Mouse (Mus musculus): ENCODE data around the gene A930004D18Rik.
A peak's percentile ranks its signal among the peaks of the same experiment; 100 is the strongest.

A930004D18Rik gene

GRCm38 (mm10) chr2:18034371-18035250 lies 2.9 kb downstream of the A930004D18Rik start:
- no peak for DNase-seq (ENCODE audit: low spot score)

GRCm38 (mm10) chr2:18033166-18034108 lies 4.1 kb downstream of the A930004D18Rik start:
- no peak for DNase-seq (ENCODE audit: low spot score)

DNA sequence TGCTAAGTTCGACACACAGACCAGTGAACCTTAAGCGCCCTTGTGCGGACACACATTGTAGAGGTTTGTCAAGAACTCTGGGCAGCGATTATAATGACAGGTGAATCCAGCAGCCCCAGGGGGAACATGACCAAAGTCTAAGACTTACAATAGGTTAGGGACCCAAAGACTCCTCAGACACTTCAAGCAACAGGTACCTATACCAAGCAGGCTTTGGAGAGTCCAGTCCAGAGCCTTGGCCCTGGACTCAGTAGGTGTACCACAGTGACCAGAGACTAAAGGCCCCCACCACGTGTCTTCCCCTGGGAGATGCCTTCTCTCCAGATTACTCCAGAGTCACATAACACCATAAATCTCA lies 5.0 kb downstream of the A930004D18Rik start:
- DNase-seq (ENCODE audit: low spot score), result no peak

- DNase-seq (ENCODE audit: low spot score), result no peak
These were observed 5.6 kb downstream of the A930004D18Rik start for GRCm38 (mm10) chr2:18031831-18032537.

DNA sequence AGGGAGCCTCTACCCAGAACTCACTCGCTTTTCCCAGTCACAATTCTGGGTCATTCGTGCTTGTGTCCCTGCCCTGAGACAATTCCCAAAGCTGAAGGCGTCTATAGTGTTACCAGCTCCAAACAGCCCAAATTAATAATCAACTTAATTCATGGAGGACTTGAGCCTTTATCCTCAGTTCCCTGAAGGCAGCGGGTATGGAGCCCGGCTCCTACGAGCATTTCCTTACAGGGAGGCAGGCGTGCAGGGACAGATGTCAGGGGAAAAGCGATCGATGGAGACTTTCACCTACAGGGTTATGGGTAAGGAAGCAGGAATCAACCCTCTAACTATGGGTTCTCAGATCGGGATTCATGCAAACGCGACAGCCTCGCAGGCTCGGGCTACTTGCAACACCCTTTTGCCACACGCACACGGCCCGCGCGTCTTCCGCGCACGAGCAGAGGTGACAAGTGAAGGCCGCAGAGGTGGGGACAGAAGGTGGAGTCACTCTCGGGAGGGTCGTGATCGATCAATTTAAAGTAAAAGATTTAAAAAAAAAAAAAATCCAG lies 6.2 kb downstream of the A930004D18Rik start:
- no peak for DNase-seq (ENCODE audit: low spot score)

DNA sequence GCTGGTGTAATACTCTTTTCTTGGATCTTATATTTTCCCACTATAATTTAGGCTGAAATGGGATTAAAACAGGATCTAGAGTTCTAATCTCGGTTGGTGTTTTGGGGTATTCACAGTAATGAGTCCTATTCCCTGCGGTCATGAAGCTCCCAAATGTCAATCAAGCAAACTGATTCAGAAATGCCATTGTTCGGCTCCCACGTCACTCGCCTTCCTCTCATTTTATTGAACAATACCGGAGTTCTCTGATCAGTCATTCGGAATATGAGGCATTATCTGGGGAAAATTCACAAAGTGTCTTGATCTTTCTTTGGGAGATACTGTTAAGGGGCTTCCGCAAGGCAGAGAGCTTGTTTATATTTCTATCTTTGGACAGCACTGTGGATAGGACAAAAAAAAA lies 7.0 kb downstream of the A930004D18Rik start:
- DNase-seq (ENCODE audit: low spot score), result no peak

DNA sequence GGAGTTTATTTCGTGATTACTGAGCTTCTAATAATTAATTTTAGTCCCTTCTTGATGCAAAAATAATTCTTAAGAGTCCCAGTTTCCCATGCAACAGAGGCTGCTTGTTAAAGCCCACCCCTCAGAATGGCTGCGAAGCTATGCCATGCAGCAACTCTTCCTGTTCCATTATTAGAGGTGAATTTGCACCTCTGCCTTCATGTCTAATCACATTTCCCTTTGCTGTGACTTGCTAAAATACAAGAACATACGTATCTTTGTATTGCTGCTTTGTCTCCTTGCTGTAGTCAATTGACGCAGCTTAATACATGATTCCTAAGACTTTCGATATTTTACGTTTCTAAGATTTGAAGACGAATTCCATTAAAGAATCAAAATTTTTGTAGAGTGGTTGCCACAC lies 7.9 kb downstream of the A930004D18Rik start:
- no peak for DNase-seq (ENCODE audit: low spot score)

GRCm38 (mm10) chr2:18028140-18029021 lies 9.2 kb downstream of the A930004D18Rik start:
- DNase-seq (ENCODE audit: low spot score), result peak; percentile 47

GRCm38 (mm10) chr2:18027448-18028139 lies 9.9 kb downstream of the A930004D18Rik start:
- DNase-seq (ENCODE audit: low spot score), result peak; percentile 82

- no peak for DNase-seq (ENCODE audit: low spot score)
These were observed 11.2 kb downstream of the A930004D18Rik start for GRCm38 (mm10) chr2:18026116-18026947.

- no peak for DNase-seq (ENCODE audit: low spot score)
These were observed 11.8 kb downstream of the A930004D18Rik start for GRCm38 (mm10) chr2:18025781-18026115.

DNA sequence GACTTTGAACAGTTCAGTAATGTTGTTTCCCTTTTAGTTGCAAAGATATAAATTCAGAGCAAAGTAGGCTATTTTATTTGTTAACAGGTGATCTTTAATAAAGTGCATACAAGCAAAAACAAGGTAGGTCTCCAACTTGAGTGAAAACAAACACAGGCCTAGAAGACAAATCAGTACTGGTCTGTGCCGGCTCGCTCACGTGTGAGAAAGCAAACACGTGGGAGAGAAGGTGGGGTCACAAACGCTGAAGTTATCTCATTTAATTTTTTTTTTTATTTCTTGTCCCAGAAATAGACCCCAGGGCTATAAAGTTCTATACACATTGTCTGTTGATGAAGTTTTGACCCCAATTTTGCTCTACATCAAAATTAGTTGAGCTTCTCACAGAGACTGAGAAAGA lies 12.4 kb downstream of the A930004D18Rik start:
- no peak for DNase-seq (ENCODE audit: low spot score)

DNA sequence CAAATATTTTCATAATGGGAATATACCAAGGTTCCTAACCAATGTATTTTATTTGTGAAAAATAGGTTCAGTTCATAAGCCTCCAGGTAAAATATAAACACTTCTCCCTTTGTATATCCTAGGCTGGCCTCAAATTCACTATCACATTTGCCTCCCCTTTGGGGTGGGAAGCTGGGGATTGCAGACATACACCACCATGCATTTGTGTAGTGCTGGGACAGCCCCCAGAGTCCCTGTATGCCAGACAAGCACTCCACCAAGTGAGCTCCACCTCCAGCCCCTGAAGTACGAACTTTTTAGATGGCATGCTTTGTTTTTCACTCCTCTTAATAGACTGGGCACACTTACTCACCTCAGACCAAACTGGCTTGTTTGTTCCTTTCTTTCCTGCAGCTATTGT lies 14.7 kb downstream of the A930004D18Rik start:
- no peak for DNase-seq (ENCODE audit: low spot score)

DNA sequence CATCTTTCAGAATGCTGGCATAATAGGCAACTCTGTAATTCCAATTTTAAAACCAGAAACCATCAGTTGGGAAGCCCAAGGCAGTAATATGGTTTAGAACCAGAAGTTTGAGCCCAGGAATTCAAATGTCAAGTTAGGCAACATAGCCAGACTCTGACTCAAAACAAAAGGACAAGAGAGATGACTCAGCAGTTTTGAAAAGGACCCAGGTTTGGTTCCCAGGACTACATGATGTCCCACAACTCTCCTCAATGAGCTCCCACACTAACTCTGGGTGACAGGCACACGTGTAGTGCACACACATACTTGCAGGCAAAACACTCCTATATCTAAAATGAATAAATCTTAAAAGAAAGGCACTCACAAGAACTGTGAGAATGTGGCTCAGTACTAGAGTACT lies 18.4 kb downstream of the A930004D18Rik start:
- no peak for DNase-seq (ENCODE audit: low spot score)

DNA sequence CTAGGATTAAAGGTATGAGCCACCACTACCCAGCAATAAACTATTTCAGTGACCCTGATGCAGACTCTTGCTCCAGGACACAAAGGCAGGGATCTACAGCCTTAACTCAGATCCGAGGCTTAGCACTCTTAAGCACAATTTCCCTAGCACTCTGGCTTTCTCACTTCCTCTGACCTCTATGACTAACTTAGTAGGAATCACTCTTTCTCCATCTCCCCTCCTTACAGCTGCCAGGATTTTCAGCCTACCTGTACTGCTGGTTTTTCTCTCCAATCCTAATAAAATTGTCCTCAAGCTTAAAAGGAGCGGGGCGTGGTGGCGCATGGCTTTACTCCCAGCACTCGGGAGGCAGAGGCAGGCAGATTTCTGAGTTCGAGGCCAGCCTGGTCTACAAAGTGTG lies 20.2 kb downstream of the A930004D18Rik start:
- no peak for DNase-seq (ENCODE audit: low spot score)

- DNase-seq (ENCODE audit: low spot score), result no peak
These were observed 20.9 kb downstream of the A930004D18Rik start for GRCm38 (mm10) chr2:18016639-18017038.

DNA sequence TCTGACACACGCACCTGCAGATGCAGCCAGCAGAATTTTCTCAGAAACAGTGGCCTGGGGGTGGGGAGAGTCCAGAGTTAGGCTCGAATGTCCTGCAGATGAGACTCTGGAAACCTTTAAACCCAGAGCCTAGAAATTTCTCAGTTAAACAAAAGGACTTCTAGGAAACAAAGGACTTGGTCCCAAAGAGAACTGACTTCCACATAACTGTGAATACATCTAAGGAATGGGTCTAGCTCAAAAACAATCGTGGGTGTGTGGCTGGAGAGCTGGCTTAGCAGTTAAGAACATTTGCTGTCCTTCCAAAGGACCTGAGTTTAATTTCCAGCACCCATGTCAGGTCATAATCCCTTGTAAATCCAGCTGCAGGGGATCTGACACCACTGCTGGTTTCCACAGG lies 22.0 kb downstream of the A930004D18Rik start:
- DNase-seq (ENCODE audit: low spot score), result no peak

GRCm38 (mm10) chr2:18012866-18013265 lies 24.7 kb downstream of the A930004D18Rik start:
- DNase-seq (ENCODE audit: low spot score), result no peak

DNA sequence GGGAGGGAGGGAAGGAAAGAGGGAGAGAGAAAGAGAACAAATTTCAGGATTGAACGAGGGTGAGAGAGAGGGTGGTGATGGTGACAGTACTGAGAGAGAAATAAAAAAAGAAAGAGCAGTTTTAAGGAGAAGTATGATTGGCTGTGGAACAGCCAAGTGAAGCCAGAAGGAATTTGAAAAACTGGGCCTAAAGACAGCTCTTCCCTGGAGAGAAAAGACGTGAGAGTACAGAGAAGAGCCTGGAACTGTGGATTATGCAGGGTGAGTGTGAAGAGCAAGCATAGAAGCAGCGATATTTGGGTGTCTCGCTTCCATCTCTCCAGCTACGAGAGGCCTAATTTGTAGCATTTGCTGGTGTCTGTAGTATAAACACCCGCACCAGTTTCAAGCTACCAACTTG lies 26.3 kb downstream of the A930004D18Rik start:
- no peak for DNase-seq (ENCODE audit: low spot score)

DNA sequence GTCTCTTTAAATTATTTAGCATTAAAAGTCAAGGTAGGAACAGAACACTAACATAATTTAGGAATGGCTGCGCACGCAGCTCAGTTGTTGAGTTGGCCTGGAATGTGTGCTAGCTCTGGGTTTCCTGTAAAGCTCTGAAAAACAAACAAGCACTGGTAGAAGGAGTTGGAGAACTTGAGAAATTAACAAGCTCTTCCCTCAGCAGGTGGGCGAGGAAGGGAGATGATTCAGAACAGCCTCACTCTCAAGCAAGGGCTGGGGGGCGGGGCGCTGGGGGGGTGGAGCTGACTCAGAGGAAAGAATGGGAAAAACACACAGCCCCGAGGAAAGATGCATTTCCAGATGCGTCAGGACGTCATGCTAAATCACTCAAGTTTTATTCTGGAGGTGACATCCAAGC lies 32.4 kb downstream of the A930004D18Rik start:
- DNase-seq (ENCODE audit: low spot score), result no peak

All from spleen, adult 12 weeks (tissue).